Mouse (Mus musculus) kidney, embryonic 14.5 days (tissue): Measurements from ENCODE around the gene Arrdc1. TPM values are rescaled to one million over a fixed set of nuclear protein-coding genes. Genes with fewer than 3 reads are reported as not detected.

ENCODE experiments used
- ATAC-seq: fragments of 200-750 bp; cut with Nextera tagmentation; 2 replicates; pipeline ENCODE4 v1.8.0; 2017; ENCODE audit warnings: moderate number of reproducible peaks, mild to moderate bottlenecking, moderate TSS enrichment, moderate library complexity; ENCODE audit not compliant: low FRiP score, low TSS enrichment
- H3K27ac ChIP-seq: fragments of 300-500 bp; sonication (generic); 2 replicates; pipeline ENCODE4 v1.5.1; 2014; ENCODE audit warnings: low read depth, mild to moderate bottlenecking, low read length, moderate library complexity, mixed read lengths
- H3K27me3 ChIP-seq: fragments of 300-500 bp; sonication (generic); 2 replicates; pipeline ENCODE4 v1.6.1; 2014; ENCODE audit warnings: mild to moderate bottlenecking, low read length; ENCODE audit not compliant: control insufficient read depth, insufficient read depth
- H3K36me3 ChIP-seq: fragments of 300-500 bp; sonication (generic); 2 replicates; pipeline ENCODE4 v1.6.1; 2014; ENCODE audit warnings: low read length, mixed read lengths; ENCODE audit not compliant: control insufficient read depth, insufficient read depth
- H3K4me1 ChIP-seq: fragments of 300-500 bp; sonication (generic); 2 replicates; pipeline ENCODE4 v1.6.1; 2014; ENCODE audit warnings: low read length, mixed read lengths; ENCODE audit not compliant: control insufficient read depth, insufficient read depth
- H3K4me2 ChIP-seq: fragments of 300-500 bp; sonication (generic); replicated peaks from 2 replicates; pipeline ENCODE4 v1.6.1; 2014; ENCODE audit warnings: low read depth, mild to moderate bottlenecking, low read length
- H3K4me3 ChIP-seq: fragments of 300-500 bp; sonication (generic); 2 replicates; pipeline ENCODE4 v1.5.1; 2014; ENCODE audit warnings: mild to moderate bottlenecking, low read length
- H3K9ac ChIP-seq: fragments of 300-500 bp; sonication (generic); 2 replicates; pipeline ENCODE4 v1.6.1; 2014; ENCODE audit warnings: low read depth, mild to moderate bottlenecking, low read length, moderate library complexity
- H3K9me3 ChIP-seq: fragments of 300-500 bp; sonication (generic); 2 replicates; pipeline ENCODE4 v1.6.1; 2016; ENCODE audit warnings: low read length; ENCODE audit not compliant: control insufficient read depth
- WGBS: fragments of 180-500 bp; shearing (Covaris S2); extraction: QIAGEN DNeasy Blood & Tissue Kit; methylation state at CpG from one replicate; pipeline ENCODE4 v1.1.7; 2014; 5-methylcytosine and 5-hydroxymethylcytosine counted together
- polyA plus RNA-seq: library from polyadenylated mRNA; unstranded; fragments of >200 nt; fragmentation: Nextera tagmentation; extraction: Ambion mirVana; gene quantifications from 2 replicates; pipeline ENCODE4 v1.2.1, GENCODE M21; 2014

Arrdc1 gene
- polyA plus RNA-seq, 1 experiment from 2014 or later: 40.3 TPM

DNA sequence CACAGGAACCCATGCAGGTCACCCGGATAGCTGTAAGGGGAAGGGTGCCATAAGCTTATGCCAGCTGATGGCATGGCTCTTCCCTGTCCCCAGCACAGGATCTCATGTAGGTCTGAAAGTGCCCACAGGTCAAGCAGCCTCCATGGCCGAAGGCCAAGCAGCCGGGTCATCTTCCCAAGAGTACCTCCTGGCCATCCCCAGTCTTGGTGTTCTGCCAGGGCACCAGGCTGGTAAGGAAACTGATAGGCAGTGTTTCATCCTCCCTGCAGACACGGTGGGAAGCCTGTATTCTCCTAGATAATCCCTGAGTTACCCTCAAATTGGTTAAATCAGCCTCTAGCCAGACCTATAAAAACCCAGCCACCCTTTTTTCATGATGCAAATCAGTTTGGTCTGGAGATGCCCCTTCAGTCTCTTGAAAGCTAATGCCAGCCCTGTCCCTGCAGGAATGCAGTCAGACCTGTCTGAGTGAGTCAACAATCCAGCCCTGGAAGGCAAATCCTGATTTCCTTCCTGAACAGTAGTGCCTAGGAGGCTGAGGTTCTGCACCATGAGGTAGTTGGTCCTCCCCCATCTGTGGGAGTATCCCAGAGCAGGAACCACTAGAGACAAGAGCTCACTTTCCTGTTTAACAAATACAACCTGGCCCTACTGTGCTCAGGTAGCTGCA lies 7.1 kb downstream of the Arrdc1 start:
- Histone ChIP-seq H3K4me2 (0 out of 2 replicates have a peak overlapping the region, but pooled peaks have one; percentile 1), H3K4me3 (no peak overlapping the region), H3K9ac (no peak overlapping the region), H3K27ac (peak overlapping the region; percentile 56), H3K36me3 (no peaks in the 10 kb centered on the region), H3K4me1 (no peaks in the 10 kb centered on the region), H3K27me3 (no peaks in the 10 kb centered on the region; the same call in 1 of the 2 replicates), H3K9me3 (no peaks in the 10 kb centered on the region)
- ATAC-seq: peak; percentile 69; the same call in 1 of the 2 replicates
- 63% methylated on average over 4 of the region's 4 CpGs for WGBS

DNA sequence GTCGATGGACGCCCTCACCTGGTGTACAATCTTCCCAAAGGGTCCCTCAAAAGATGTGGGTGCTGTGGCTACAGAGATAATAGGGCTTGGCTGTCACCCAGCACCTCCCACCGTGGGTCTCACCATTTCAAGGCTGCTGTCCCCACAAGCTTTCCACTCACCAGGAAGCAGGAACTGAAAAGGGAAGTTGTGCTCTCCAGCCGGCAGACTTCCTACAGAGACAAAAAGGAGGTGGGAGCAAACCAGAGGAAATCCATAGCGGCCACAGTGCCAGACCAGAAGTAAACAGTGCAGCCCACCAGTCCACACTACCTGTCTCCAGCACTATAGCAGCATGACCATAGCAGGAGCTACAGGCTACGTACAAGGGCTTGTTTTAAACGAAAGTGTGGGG lies 8.1 kb downstream of the Arrdc1 start:
- no peaks in the 10 kb centered on the region for H3K36me3 ChIP-seq
- no peak overlapping the region for H3K27ac ChIP-seq
- 81% methylated on average over 7 of the region's 7 CpGs for WGBS
- H3K9me3 ChIP-seq: no peaks in the 10 kb centered on the region
- no peak overlapping the region for H3K4me2 ChIP-seq
- H3K4me1 ChIP-seq: no peaks in the 10 kb centered on the region
- H3K9ac ChIP-seq: no peak overlapping the region
- H3K27me3 ChIP-seq: no peaks in the 10 kb centered on the region; the same call in 1 of the 2 replicates
- no peak for ATAC-seq
- no peak overlapping the region for H3K4me3 ChIP-seq

- H3K27me3 ChIP-seq: no peaks in the 10 kb centered on the region; the same call in 1 of the 2 replicates
- H3K27ac ChIP-seq: no peak overlapping the region
- 86% methylated on average over 9 of the region's 9 CpGs for WGBS
- no peak for ATAC-seq
- H3K36me3 ChIP-seq: no peaks in the 10 kb centered on the region
- no peak overlapping the region for H3K4me2 ChIP-seq
- no peaks in the 10 kb centered on the region for H3K4me1 ChIP-seq
- no peak overlapping the region for H3K9ac ChIP-seq
- H3K9me3 ChIP-seq: no peaks in the 10 kb centered on the region
- H3K4me3 ChIP-seq: no peak overlapping the region
Measured at GRCm38 (mm10) chr2:24926345-24926964, 8.6 kb downstream of the Arrdc1 start.

GRCm38 (mm10) chr2:24925284-24925683 lies 9.8 kb downstream of the Arrdc1 start:
- H3K4me1 ChIP-seq: no peaks in the 10 kb centered on the region
- H3K27me3 ChIP-seq: no peaks in the 10 kb centered on the region; the same call in 1 of the 2 replicates
- no peaks in the 10 kb centered on the region for H3K9me3 ChIP-seq
- no peak overlapping the region for H3K27ac ChIP-seq
- WGBS: 80% methylated on average over 8 of the region's 8 CpGs
- H3K9ac ChIP-seq: no peak overlapping the region
- no peak overlapping the region for H3K4me2 ChIP-seq
- 0 out of 2 replicates have a peak, but pooled peaks have one; percentile 13 for ATAC-seq
- H3K36me3 ChIP-seq: no peaks in the 10 kb centered on the region
- no peak overlapping the region for H3K4me3 ChIP-seq

- whole genome bisulfite sequencing: 64% methylated on average over 2 of the region's 2 CpGs
Measured at GRCm38 (mm10) chr2:24923561-24923960, 11.5 kb downstream of the Arrdc1 start.

DNA sequence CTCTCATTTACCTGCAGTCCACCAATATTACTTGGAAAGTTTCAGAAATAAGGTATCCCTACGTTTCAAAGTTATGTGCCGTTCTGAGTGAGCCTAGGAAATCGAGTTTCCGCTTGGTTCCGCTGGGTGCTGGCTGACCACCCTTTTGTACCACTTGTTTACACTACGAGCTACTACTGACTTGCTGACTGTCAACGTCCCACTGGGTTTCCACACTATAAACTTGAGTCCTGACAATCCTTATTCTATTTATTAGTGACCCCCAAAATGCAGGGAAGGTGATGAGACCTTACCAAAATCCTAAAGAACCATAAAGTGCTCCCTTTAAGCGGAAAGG lies 15.2 kb downstream of the Arrdc1 start:
- 8% methylated on average over 8 of the region's 8 CpGs for WGBS
- Histone ChIP-seq H3K27ac (peak overlapping the region; percentile 45; the same call in 1 of the 2 replicates), H3K4me3 (peak overlapping the region; percentile 72), H3K4me2 (peak overlapping the region; percentile 43), H3K36me3 (no peaks in the 10 kb centered on the region), H3K9me3 (no peaks in the 10 kb centered on the region), H3K9ac (peak overlapping the region; percentile 65), H3K4me1 (peaks cover 9% of the 10 kb centered on the region), H3K27me3 (no peaks in the 10 kb centered on the region)
- peak; percentile 50 for ATAC-seq

More at GRCm38 (mm10) chr2:24923561-24923960, 11.5 kb downstream of the Arrdc1 start:
- no peak for ATAC-seq
- Histone ChIP-seq H3K4me3 (no peak overlapping the region), H3K4me2 (no peak overlapping the region), H3K9me3 (no peaks in the 10 kb centered on the region), H3K27me3 (no peaks in the 10 kb centered on the region; the same call in 1 of the 2 replicates), H3K36me3 (no peaks in the 10 kb centered on the region), H3K4me1 (no peaks in the 10 kb centered on the region), H3K9ac (no peak overlapping the region), H3K27ac (no peak overlapping the region)

GRCm38 (mm10) chr2:24918930-24919838 lies 15.9 kb downstream of the Arrdc1 start, which contains the start of gene Ehmt1:
TSS of gene Ehmt1 (minus strand) at chr2:24919614.
- peak within 1 kb of the TSS; percentile 71 for H3K4me2 ChIP-seq
- no peaks in the 10 kb centered on the region for H3K27me3 ChIP-seq
- H3K36me3 ChIP-seq: no peaks in the 10 kb centered on the region
- H3K9me3 ChIP-seq: no peaks in the 10 kb centered on the region
- peak within 1 kb of the TSS; percentile 90 for H3K27ac ChIP-seq
- under 1% methylated on average over 65 of the region's 112 CpGs for whole genome bisulfite sequencing
- H3K4me1 ChIP-seq: peaks cover 9% of the 10 kb centered on the region
- ATAC-seq: peak; percentile 99
- H3K9ac ChIP-seq: peak within 1 kb of the TSS; percentile 91
- peak within 1 kb of the TSS; percentile 72 for H3K4me3 ChIP-seq

GRCm38 (mm10) chr2:24914762-24915161 lies 20.3 kb downstream of the Arrdc1 start:
- no peak for ATAC-seq
- H3K9me3 ChIP-seq: no peaks in the 10 kb centered on the region
- no peak overlapping the region for H3K9ac ChIP-seq
- H3K27ac ChIP-seq: no peak overlapping the region
- H3K4me3 ChIP-seq: no peak overlapping the region
- no peaks in the 10 kb centered on the region for H3K27me3 ChIP-seq
- no peak overlapping the region for H3K4me2 ChIP-seq
- WGBS: 83% methylated on average over 3 of the region's 3 CpGs
- H3K4me1 ChIP-seq: peaks cover 9% of the 10 kb centered on the region
- peaks cover 3% of the 10 kb centered on the region; the same call in 1 of the 2 replicates for H3K36me3 ChIP-seq
